Mouse (Mus musculus) CD4-positive, CD25-positive, alpha-beta regulatory T cell, adult 4 months (primary cell): Measurements from ENCODE around the gene Kcnc1. TPM values are rescaled to one million over a fixed set of nuclear protein-coding genes. Genes with fewer than 3 reads are reported as not detected.

Experiments
- ATAC-seq: one replicate; pipeline ENCODE4 v1.8.0; 2017
- polyA plus RNA-seq, 2 experiments: library from polyadenylated mRNA; unstranded; fragments of 100-300 nt; shearing (Covaris generic); gene quantifications; one replicate each; pipeline ENCODE4 v1.2.1; 2017

Kcnc1 gene
- polyA plus RNA-seq, 2 experiments from 2014 or later = 0.05 TPM; not detected in 1

- no peak for ATAC-seq
Observed at GRCm38 (mm10) chr7:46422764-46423412, 26.6 kb downstream of the Kcnc1 start.

DNA sequence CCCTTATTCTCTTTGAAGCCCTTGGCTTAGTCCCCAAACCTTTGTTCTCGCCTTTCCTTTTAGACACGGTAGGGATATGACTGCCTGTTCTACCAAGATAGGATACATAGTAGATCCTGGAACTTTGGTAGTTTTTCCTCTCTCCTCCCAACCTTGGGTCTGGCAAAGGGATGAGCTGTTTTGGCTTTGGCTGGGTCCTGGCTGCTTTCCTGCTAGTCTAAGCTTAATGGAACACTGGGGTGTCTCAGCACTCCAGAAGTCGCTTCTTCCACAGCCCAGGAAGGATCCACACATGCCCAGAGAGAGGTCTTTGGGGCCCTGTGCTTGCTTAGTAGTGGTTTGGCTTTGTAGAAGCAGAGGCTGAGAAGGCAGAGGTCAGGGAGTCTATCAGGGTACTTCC, 27.7 kb downstream of the Kcnc1 start:
- ATAC-seq = no peak

GRCm38 (mm10) chr7:46425012-46425411, 28.7 kb downstream of the Kcnc1 start:
- ATAC-seq = no peak

DNA sequence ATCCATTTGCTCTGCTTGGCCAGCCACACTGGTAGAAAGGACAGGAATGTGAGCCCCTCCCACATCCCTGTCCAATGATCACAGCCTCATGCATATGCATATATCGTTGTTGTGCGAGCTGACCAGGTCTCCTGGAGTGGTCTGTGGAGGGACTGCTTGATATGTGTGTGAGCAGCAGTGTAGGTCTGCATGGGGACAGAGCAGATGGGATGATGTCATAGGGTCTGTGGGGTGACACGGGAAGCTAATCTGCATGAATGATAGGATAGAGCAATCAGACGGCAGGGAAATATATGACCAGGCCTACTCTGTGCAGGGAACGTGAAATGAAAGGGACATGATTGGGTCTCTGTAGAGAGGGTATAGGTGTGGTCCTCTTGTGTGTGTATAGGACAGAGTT, 37.6 kb downstream of the Kcnc1 start:
- no peak for ATAC-seq

DNA sequence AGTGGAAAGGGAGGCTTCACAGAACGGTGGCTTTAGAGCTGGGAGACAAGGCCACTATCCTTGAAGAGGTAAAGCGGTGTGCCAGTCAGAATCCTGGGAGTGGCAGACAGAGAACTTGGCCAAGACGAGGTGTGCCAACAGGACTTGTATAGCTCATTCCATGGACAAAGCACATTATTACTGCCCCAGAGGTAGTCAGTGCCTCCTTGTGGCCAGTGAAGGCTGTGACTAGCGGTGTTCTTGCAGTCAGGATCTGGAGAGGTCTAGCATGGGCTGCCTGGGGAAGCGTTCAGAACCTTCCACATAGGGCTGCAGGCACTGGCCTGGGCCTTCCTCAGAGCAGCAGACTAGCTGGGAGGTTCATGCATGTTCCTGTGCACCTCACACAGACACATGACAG, 39.5 kb downstream of the Kcnc1 start:
- no peak for ATAC-seq

GRCm38 (mm10) chr7:46438537-46439141, 42.3 kb downstream of the Kcnc1 start:
- ATAC-seq = no peak

DNA sequence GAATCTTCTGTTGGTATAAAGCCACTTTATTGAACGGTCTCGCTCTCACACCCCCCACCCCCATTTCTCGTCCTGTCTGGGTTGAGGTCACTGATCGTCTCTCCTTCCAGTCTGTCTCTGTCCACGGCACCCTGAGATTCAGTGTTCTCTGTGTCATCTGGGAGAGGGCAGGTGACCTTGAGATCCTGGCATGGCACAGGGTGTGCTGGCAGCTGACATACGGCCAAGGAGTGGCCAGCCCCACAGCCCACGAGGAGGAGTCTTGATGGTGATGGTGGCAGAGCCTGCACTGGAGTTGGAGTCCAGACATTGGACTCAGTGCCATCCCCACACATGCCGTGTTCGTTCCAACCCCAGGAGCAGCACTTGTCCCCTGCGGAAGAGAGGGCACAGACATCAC, 46.9 kb downstream of the Kcnc1 start:
- no peak for ATAC-seq

GRCm38 (mm10) chr7:46445896-46446295, 49.6 kb downstream of the Kcnc1 start:
- no peak for ATAC-seq

- ATAC-seq = no peak
Observed at GRCm38 (mm10) chr7:46447473-46448165, 51.3 kb downstream of the Kcnc1 start.

GRCm38 (mm10) chr7:46448922-46449645, 52.8 kb downstream of the Kcnc1 start:
- ATAC-seq = no peak

- ATAC-seq = no peak
Observed at GRCm38 (mm10) chr7:46453930-46454679, 57.8 kb downstream of the Kcnc1 start.

- ATAC-seq = no peak
Observed at GRCm38 (mm10) chr7:46457889-46458288, 61.6 kb downstream of the Kcnc1 start.

GRCm38 (mm10) chr7:46459200-46459599, 62.9 kb downstream of the Kcnc1 start:
- ATAC-seq = no peak

DNA sequence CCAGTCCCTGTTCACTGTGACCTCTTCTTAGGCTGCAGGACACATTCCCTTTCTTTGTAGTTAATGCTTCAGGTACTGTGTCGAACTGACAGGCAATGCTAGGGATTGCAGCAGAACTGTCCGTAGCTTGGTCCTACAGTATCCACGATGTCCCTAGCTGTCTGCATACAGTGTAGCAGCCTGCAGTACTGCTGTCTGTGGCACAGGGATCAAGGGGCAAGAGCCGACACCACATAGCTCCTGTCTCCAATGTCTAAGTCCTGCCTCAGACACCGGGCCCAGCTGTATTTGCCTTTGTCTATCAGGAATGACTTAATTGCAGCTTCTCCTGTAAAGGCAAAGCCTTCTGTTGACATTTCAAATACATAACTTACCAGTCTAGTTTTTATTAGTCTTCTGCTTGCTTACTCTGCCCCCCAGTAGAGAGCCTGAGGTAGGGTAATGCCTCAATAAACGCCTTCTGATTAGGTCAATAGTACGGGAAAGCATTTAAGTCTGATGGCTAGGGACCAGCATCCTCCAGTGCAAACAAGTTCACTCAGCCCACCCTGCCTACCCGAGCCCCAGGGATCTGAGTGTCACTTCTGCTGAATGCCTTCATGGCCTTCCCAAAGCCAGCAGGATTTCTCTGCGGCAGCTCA, 63.4 kb downstream of the Kcnc1 start:
- ATAC-seq = no peak

DNA sequence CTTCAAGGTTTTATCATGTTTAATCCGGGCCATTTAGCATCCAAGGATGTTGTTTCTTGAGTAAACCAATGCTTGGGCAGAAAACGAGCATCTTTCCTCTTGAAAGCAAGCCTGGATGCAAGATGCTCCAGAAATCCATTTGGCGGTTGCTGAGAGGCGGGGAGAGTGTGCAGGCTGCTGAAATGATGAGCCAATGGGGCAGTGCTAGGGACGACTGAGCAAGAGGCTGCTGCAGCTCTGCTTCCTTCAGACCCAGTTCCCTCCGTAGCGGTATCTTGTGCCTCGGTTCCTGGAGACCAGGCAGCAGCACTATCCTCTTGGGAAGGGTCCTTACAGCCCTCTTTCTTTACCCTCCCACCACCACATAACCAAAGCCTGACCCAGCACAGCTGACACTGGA, 66.0 kb downstream of the Kcnc1 start:
- no peak for ATAC-seq

GRCm38 (mm10) chr7:46463136-46463535, 66.8 kb downstream of the Kcnc1 start:
- no peak for ATAC-seq

- ATAC-seq = no peak
Observed at GRCm38 (mm10) chr7:46466422-46466981, 70.2 kb downstream of the Kcnc1 start.

- no peak for ATAC-seq
Observed at GRCm38 (mm10) chr7:46469542-46469941, 73.2 kb downstream of the Kcnc1 start.

GRCm38 (mm10) chr7:46471054-46471737, 74.9 kb downstream of the Kcnc1 start:
- no peak for ATAC-seq

GRCm38 (mm10) chr7:46473141-46473540, 76.8 kb downstream of the Kcnc1 start:
- no peak for ATAC-seq

DNA sequence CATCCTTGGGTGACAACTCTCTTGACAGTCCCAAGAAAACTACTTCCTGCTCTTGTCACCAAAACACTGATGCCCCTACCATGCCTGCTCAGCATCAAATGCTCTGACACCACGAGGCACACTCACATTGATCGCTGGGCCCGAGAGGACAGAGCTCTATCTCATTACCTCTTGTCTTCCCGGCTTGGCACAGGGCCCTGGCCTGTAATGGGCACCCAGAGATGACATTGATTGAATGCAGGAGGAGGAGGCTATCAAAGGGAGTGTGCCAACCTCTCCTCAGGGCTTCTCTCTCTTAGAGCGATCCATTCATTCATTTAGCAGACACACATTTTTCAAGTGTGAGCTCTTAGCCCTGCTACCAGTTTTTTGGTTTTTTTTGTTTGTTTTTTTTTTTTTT, 79.2 kb downstream of the Kcnc1 start:
- ATAC-seq = no peak
